Mouse (Mus musculus) stomach, postnatal 0 days (tissue): ENCODE data around the gene Emb. TPM values are rescaled to one million over a fixed set of nuclear protein-coding genes. Genes with fewer than 3 reads are reported as not detected.
"Not testable (repeated sequence)": the region's sequence is repeated elsewhere in the genome, so short reads cannot be mapped to it uniquely, and the experiment has no call there.

Experiments used
- ATAC-seq: fragments of 200-750 bp; cut with Nextera tagmentation; 2 replicates; pipeline ENCODE4 v1.8.0; 2017; ENCODE audit not compliant: low FRiP score, low TSS enrichment
- DNase-seq: peaks from one replicate; pipeline ENCODE4 v3.0.0-alpha.2; 2016; ENCODE audit warnings: low spot score
- H3K27ac ChIP-seq: fragments of 300-500 bp; sonication (generic); replicated peaks from 2 replicates; pipeline ENCODE4 v1.5.1; 2014; ENCODE audit warnings: mild to moderate bottlenecking, control low read depth
- H3K27me3 ChIP-seq: fragments of 300-500 bp; sonication (generic); 2 replicates; pipeline ENCODE4 v1.6.1; 2014; ENCODE audit warnings: low read length; ENCODE audit not compliant: control insufficient read depth, insufficient read depth
- H3K36me3 ChIP-seq: fragments of 300-500 bp; sonication (generic); 2 replicates; pipeline ENCODE4 v1.6.1; 2014; ENCODE audit warnings: low read length, mixed read lengths; ENCODE audit not compliant: control insufficient read depth, insufficient read depth
- H3K4me1 ChIP-seq: fragments of 300-500 bp; sonication (generic); replicated peaks from 2 replicates; pipeline ENCODE4 v1.6.1; 2014; ENCODE audit warnings: antibody characterized with exemption; ENCODE audit not compliant: control insufficient read depth, insufficient read depth
- H3K4me2 ChIP-seq: fragments of 300-500 bp; sonication (generic); replicated peaks from 2 replicates; pipeline ENCODE4 v1.6.1; 2014; ENCODE audit warnings: low read depth, mild to moderate bottlenecking, control low read depth, moderate library complexity
- H3K4me3 ChIP-seq: fragments of 300-500 bp; sonication (generic); 2 replicates; pipeline ENCODE4 v1.5.1; 2014; ENCODE audit warnings: low read depth, low read length, control low read depth
- H3K9ac ChIP-seq: fragments of 300-500 bp; sonication (generic); 2 replicates; pipeline ENCODE4 v1.6.1; 2014; ENCODE audit warnings: mild to moderate bottlenecking, low read length, control low read depth, mixed read lengths
- H3K9me3 ChIP-seq: fragments of 300-500 bp; sonication (generic); 2 replicates; pipeline ENCODE4 v1.6.1; 2016; ENCODE audit warnings: low read length; ENCODE audit not compliant: control insufficient read depth
- CTCF ChIP-seq: IDR thresholded peaks from 2 replicates; pipeline ENCODE4 v1.5.1; 2016; ENCODE audit warnings: antibody characterized with exemption, low read depth, mild to moderate bottlenecking, moderate library complexity
- EP300 ChIP-seq: optimal IDR thresholded peaks from 2 replicates; pipeline ENCODE3; 2016; ENCODE audit warnings: antibody characterized with exemption
- WGBS: fragments of 180-500 bp; shearing (Covaris S2); extraction: QIAGEN DNeasy Blood & Tissue Kit; methylation state at CpG from one replicate; pipeline ENCODE4 v1.1.7; 2014; 5-methylcytosine and 5-hydroxymethylcytosine counted together
- polyA plus RNA-seq: library from polyadenylated mRNA; unstranded; fragments of >200 nt; fragmentation: Nextera tagmentation; extraction: Ambion mirVana; gene quantifications from 2 replicates; pipeline ENCODE4 v1.2.1, GENCODE M21; 2015

Gene Emb
- 9.6 and 10.8 TPM in 2 replicates for polyA plus RNA-seq

DNA sequence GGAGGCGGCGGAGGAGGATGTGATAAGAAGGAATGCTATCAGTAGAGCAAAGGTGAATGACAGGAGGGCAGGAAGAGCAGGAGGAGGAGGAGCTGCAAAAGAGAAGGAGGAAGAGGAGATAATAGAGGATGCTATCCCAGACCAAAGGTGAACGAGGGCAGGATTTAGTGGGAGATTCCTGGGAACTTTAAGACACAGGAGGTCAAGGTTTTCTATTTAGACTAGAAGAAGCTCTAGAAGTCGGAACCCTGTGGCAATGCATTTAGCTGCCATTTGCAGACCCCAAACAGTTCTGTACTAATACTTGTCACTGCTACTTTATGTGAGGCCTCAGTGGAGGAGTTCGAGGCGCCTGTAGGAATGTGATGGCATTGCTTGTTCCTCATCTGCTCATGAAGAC is at the start of gene Emb:
Gene Emb, plus strand, starts transcription at position 301 of the 400 bp plus-strand sequence.
- WGBS = 59% methylated on average over 6 of the region's 6 CpGs
- no peak within 1 kb of the TSS for H3K27ac ChIP-seq
- DNase-seq (no peak), ATAC-seq (no peak)
- H3K9ac ChIP-seq = no peak within 1 kb of the TSS
- H3K9me3 ChIP-seq = no peaks in the 10 kb centered on the region
- H3K4me1 ChIP-seq = no peaks in the 10 kb centered on the region
- H3K27me3 ChIP-seq = no peaks in the 10 kb centered on the region
- no peak for TF ChIP-seq EP300
- TF ChIP-seq CTCF = no peak
- no peak within 1 kb of the TSS for H3K4me2 ChIP-seq
- H3K4me3 ChIP-seq = no peak within 1 kb of the TSS
- no peaks in the 10 kb centered on the region for H3K36me3 ChIP-seq

DNA sequence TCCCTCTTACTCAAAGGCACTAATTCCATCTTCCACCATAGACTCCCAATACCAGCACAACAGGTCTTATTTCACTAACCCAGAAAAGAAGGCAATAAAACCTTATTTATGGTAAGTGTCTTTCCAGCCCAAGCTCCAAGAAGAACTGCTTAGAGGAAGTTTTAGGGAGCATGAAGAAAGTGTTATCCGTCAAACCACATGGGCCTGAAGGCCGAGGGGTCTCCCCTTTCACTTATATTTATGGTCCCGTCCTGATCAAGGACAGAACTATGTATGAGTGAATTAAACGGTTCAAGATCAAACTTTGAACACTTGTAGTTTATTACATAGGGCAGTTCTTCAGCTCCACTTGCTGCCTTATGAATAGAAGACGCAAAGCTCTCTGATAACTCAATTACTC is 44.4 kb upstream of the Emb start:
- no peak for TF ChIP-seq CTCF
- no peak for TF ChIP-seq EP300
- H3K27ac ChIP-seq = no peak overlapping the region
- no peaks in the 10 kb centered on the region for H3K4me1 ChIP-seq
- H3K9me3 ChIP-seq = no peaks in the 10 kb centered on the region
- no peak for DNase-seq
- no peaks in the 10 kb centered on the region for H3K27me3 ChIP-seq
- WGBS = 85% methylated on average over 5 of the region's 5 CpGs
- H3K4me3 ChIP-seq = no peak overlapping the region
- H3K9ac ChIP-seq = no peak overlapping the region
- no peaks in the 10 kb centered on the region for H3K36me3 ChIP-seq
- ATAC-seq = no peak
- H3K4me2 ChIP-seq = no peak overlapping the region

DNA sequence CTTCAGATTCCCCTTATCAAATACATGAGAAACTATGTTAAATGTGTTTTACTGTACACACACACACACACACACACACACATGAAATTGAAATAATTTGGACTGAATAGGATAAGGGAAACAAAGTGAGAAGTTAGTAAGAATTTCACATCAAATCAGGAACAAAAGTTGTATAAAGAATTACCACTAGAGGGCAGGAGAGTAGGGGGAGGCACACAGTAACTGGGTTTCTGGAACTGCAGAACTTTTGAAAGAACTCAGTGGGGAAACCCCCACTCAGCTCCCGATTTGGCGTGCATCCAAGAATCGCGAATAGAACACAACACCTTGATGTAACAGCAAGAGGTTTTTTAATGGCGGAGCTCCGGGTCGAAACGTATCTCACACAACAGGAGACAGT is 43.3 kb upstream of the Emb start:
- H3K4me3 ChIP-seq = no peak overlapping the region
- TF ChIP-seq CTCF (no peak), EP300 (no peak)
- H3K9me3 ChIP-seq = no peaks in the 10 kb centered on the region
- DNase-seq (no peak), ATAC-seq (no peak)
- no peaks in the 10 kb centered on the region for H3K4me1 ChIP-seq
- no peaks in the 10 kb centered on the region for H3K27me3 ChIP-seq
- no peak overlapping the region for H3K27ac ChIP-seq
- H3K4me2 ChIP-seq = no peak overlapping the region
- no peaks in the 10 kb centered on the region for H3K36me3 ChIP-seq
- H3K9ac ChIP-seq = no peak overlapping the region
- WGBS = 88% methylated on average over 8 of the region's 8 CpGs

DNA sequence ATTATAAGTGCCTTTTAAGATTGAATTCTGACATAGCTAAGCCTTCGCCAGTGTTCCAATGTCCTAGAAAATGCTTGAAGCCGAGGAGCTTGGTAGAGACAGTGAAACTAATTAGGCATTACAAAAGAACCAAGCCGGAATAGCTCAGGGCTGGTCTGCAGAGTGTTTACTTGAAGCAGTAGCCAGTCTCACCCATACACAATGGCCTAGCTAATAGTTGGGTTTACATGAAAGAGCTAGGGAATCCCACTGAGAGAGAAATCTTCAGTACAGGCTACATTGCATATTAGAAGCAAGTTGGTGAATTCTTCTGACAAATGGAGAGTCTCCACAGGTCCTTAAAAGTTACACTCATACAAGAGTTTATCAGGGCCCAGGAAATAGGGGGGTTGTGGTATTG is 27.4 kb upstream of the Emb start:
- H3K4me2 ChIP-seq, H3K4me3 ChIP-seq, H3K4me1 ChIP-seq, H3K36me3 ChIP-seq, DNase-seq, H3K9me3 ChIP-seq, ATAC-seq, H3K27me3 ChIP-seq, H3K27ac ChIP-seq, H3K9ac ChIP-seq: not testable (repeated sequence)
- WGBS = 87% methylated on average over 3 of the region's 3 CpGs

DNA sequence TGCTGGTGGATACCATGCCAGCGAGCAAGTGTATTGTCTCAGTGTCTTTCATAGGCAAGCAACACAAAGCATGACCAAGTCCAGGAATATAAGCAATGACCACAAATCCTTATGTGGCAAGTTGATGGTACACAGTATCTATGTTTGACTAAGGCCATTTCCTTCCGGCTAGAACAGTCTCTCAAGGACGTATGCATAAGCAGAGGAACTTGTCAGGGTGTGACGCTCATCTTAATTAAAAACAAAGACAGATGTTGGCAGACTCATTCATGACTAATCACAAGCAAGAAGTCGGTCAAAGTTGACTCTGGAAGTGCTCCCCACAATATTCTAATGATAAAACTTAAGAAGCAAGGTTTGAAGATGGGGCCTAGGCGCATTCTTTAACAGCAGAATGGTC is 25.0 kb upstream of the Emb start:
- Histone ChIP-seq H3K4me2 (no peak overlapping the region), H3K4me3 (no peak overlapping the region), H3K4me1 (no peaks in the 10 kb centered on the region), H3K9ac (no peak overlapping the region), H3K27ac (no peak overlapping the region), H3K27me3 (no peaks in the 10 kb centered on the region), H3K9me3 (no peaks in the 10 kb centered on the region), H3K36me3 (no peaks in the 10 kb centered on the region)
- TF ChIP-seq EP300 (no peak), CTCF (no peak)
- ATAC-seq (no peak), DNase-seq (no peak)
- WGBS = 64% methylated on average over 6 of the region's 6 CpGs

DNA sequence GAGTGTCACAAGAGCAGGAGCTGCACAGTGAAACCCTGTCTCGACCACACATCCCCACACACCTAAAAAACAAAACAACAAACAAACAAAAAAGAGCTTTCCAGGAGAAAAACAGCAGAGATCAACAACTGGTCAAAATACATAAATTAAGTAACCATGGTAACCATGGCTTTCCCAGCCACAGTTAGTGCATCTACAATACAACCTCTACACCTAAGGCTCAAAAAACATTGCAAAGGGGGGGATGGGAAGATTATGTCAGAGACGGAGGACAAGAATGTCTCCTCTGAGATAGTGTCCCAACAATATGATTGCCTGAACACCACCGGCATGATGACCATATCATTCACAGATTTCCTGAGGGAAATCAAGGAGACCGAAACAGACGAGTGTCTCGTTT is 23.0 kb upstream of the Emb start:
- Histone ChIP-seq H3K36me3 (no peaks in the 10 kb centered on the region), H3K9ac (no peak overlapping the region), H3K4me2 (no peak overlapping the region), H3K4me3 (no peak overlapping the region), H3K27ac (no peak overlapping the region), H3K27me3 (no peaks in the 10 kb centered on the region), H3K4me1 (no peaks in the 10 kb centered on the region), H3K9me3 (no peaks in the 10 kb centered on the region)
- 81% methylated on average over 6 of the region's 6 CpGs for WGBS
- DNase-seq = no peak
- ATAC-seq = no peak
- TF ChIP-seq CTCF (no peak), EP300 (no peak)
